Mouse (Mus musculus): ENCODE measurements around the gene Ptprh. TPM values are rescaled to one million over a fixed set of nuclear protein-coding genes. Genes with fewer than 3 reads are reported as not detected.
"Not testable (repeated sequence)": the region's sequence is repeated elsewhere in the genome, so short reads cannot be mapped to it uniquely, and the experiment has no call there.

The Ptprh gene
- total RNA-seq, 2 experiments from 2014 or later = not detected

- no peak for DNase-seq
Measured at GRCm38 (mm10) chr7:4602969-4603368, 872 bp downstream of the Ptprh start.

- not testable (repeated sequence) for DNase-seq
Measured at GRCm38 (mm10) chr7:4597046-4597445, 6.8 kb downstream of the Ptprh start.

- DNase-seq = not testable (repeated sequence)
Measured at GRCm38 (mm10) chr7:4581481-4581880, 22.4 kb downstream of the Ptprh start.

GRCm38 (mm10) chr7:4572361-4572760 is 31.5 kb downstream of the Ptprh start:
- not testable (repeated sequence) for DNase-seq

GRCm38 (mm10) chr7:4562660-4563059 is 41.2 kb downstream of the Ptprh start:
- DNase-seq = no peak

- DNase-seq = no peak
Measured at GRCm38 (mm10) chr7:4557167-4557560, 46.7 kb downstream of the Ptprh start.

- peak; percentile 63 to 89 for DNase-seq
Measured at GRCm38 (mm10) chr7:4556256-4557166, 47.3 kb downstream of the Ptprh start.

GRCm38 (mm10) chr7:4547221-4547641 is 56.6 kb downstream of the Ptprh start, which contains the start of gene Syt5:
Gene Syt5, minus strand, starts transcription at chr7:4547541.
- DNase-seq = no peak

GRCm38 (mm10) chr7:4546591-4547131 is 57.2 kb downstream of the Ptprh start:
- peak; percentile 43 to 53 for DNase-seq

- DNase-seq = no peak
Measured at GRCm38 (mm10) chr7:4546050-4546449, 57.8 kb downstream of the Ptprh start.

- no peak for DNase-seq
Measured at GRCm38 (mm10) chr7:4542013-4542412, 61.8 kb downstream of the Ptprh start.

- no peak for DNase-seq
Measured at GRCm38 (mm10) chr7:4541344-4541743, 62.5 kb downstream of the Ptprh start.

GRCm38 (mm10) chr7:4539019-4539418 is 64.8 kb downstream of the Ptprh start:
- DNase-seq = no peak

GRCm38 (mm10) chr7:4537181-4537580 is 66.7 kb downstream of the Ptprh start:
- no peak for DNase-seq

GRCm38 (mm10) chr7:4536369-4536768 is 67.5 kb downstream of the Ptprh start:
- no peak for DNase-seq

- peak; percentile 65 to 78 for DNase-seq
Measured at GRCm38 (mm10) chr7:4532005-4532729, 71.7 kb downstream of the Ptprh start, which contains the start of gene Dnaaf3. Gene Dnaaf3, minus strand, starts transcription at chr7:4532453.

- DNase-seq = not testable (repeated sequence)
Measured at GRCm38 (mm10) chr7:4530166-4530565, 73.7 kb downstream of the Ptprh start.

GRCm38 (mm10) chr7:4527302-4527689 is 76.5 kb downstream of the Ptprh start:
- no peak for DNase-seq

GRCm38 (mm10) chr7:4526341-4527301 is 77.2 kb downstream of the Ptprh start:
- DNase-seq = peak; percentile 86 to 89

GRCm38 (mm10) chr7:4524212-4524922 is 79.5 kb downstream of the Ptprh start, which contains the start of gene Tnni3:
Gene Tnni3, minus strand, starts transcription at chr7:4524229.
- peak; percentile 62 to 76 for DNase-seq

All from heart, adult 18-20 months (tissue).